Mouse (Mus musculus) forebrain, embryonic 13.5 days (tissue): ENCODE measurements around the gene Car3. TPM values are rescaled to one million over a fixed set of nuclear protein-coding genes. Genes with fewer than 3 reads are reported as not detected.

Experiments used
- ATAC-seq: fragments of 200-750 bp; cut with Nextera tagmentation; 2 replicates; pipeline ENCODE4 v1.8.0; 2017
- H3K27ac ChIP-seq: fragments of 300-500 bp; sonication (generic); 2 replicates; pipeline ENCODE4 v1.5.1; 2015; ENCODE audit warnings: inconsistent platforms, mild to moderate bottlenecking, moderate library complexity
- H3K27me3 ChIP-seq: fragments of 300-500 bp; sonication (generic); 2 replicates; pipeline ENCODE4 v1.6.1; 2015; ENCODE audit warnings: mild to moderate bottlenecking, inconsistent platforms
- H3K36me3 ChIP-seq: fragments of 300-500 bp; sonication (generic); 2 replicates; pipeline ENCODE4 v1.6.1; 2015; ENCODE audit warnings: mild to moderate bottlenecking, inconsistent platforms; ENCODE audit not compliant: poor library complexity, severe bottlenecking
- H3K4me1 ChIP-seq: fragments of 300-500 bp; sonication (generic); 2 replicates; pipeline ENCODE4 v1.6.1; 2015; ENCODE audit warnings: inconsistent platforms
- H3K4me2 ChIP-seq: fragments of 300-500 bp; sonication (generic); 2 replicates; pipeline ENCODE4 v1.6.1; 2015; ENCODE audit warnings: inconsistent platforms, mild to moderate bottlenecking, moderate library complexity
- H3K4me3 ChIP-seq: fragments of 300-500 bp; sonication (generic); 2 replicates; pipeline ENCODE4 v1.5.1; 2015; ENCODE audit warnings: mild to moderate bottlenecking, inconsistent platforms
- H3K9ac ChIP-seq: fragments of 300-500 bp; sonication (generic); 2 replicates; pipeline ENCODE4 v1.6.1; 2015; ENCODE audit warnings: mild to moderate bottlenecking, inconsistent platforms
- H3K9me3 ChIP-seq: fragments of 300-500 bp; sonication (generic); replicated peaks from 2 replicates; pipeline ENCODE4 v1.6.1; 2016; ENCODE audit warnings: inconsistent platforms
- WGBS: fragments of 180-500 bp; shearing (Covaris S2); methylation state at CpG from one replicate; pipeline ENCODE4 v1.1.7; 2015; 5-methylcytosine and 5-hydroxymethylcytosine counted together
- polyA plus RNA-seq: library from polyadenylated mRNA; unstranded; fragments of >200 nt; fragmentation: Nextera tagmentation; extraction: Ambion mirVana; gene quantifications from 2 replicates; pipeline ENCODE4 v1.2.1, GENCODE M21; 2015

The Car3 gene
- polyA plus RNA-seq, 1 experiment from 2014 or later = 1.6 TPM

- Histone ChIP-seq H3K27me3 (no peaks in the 10 kb centered on the region), H3K27ac (no peak overlapping the region), H3K9ac (no peak overlapping the region), H3K36me3 (no peaks in the 10 kb centered on the region), H3K4me1 (no peaks in the 10 kb centered on the region), H3K9me3 (no peaks in the 10 kb centered on the region), H3K4me3 (no peak overlapping the region), H3K4me2 (no peak overlapping the region)
- no peak for ATAC-seq
- 76% methylated on average over 6 of the region's 6 CpGs for WGBS
These were observed 15.5 kb downstream of the Car3 start for GRCm38 (mm10) chr3:14878749-14879223.

GRCm38 (mm10) chr3:14879293-14879692 lies 16.0 kb downstream of the Car3 start:
- Histone ChIP-seq H3K27ac (no peak overlapping the region), H3K9me3 (no peaks in the 10 kb centered on the region), H3K27me3 (no peaks in the 10 kb centered on the region), H3K4me1 (no peaks in the 10 kb centered on the region), H3K36me3 (no peaks in the 10 kb centered on the region), H3K9ac (no peak overlapping the region), H3K4me2 (no peak overlapping the region), H3K4me3 (no peak overlapping the region)
- no peak for ATAC-seq
- WGBS = 80% methylated on average over 3 of the region's 3 CpGs

GRCm38 (mm10) chr3:14880277-14880676 lies 17.0 kb downstream of the Car3 start:
- Histone ChIP-seq H3K4me2 (no peak overlapping the region), H3K4me1 (no peaks in the 10 kb centered on the region), H3K9me3 (no peaks in the 10 kb centered on the region), H3K27ac (no peak overlapping the region), H3K27me3 (no peaks in the 10 kb centered on the region), H3K4me3 (no peak overlapping the region), H3K36me3 (no peaks in the 10 kb centered on the region), H3K9ac (no peak overlapping the region)
- 92% methylated on average over 2 of the region's 2 CpGs for WGBS
- ATAC-seq = no peak

GRCm38 (mm10) chr3:14882005-14882404 lies 18.7 kb downstream of the Car3 start:
- H3K27me3 ChIP-seq = peaks cover under 1% of the 10 kb centered on the region; the same call in 1 of the 2 replicates
- 0 out of 2 replicates have a peak, but pooled peaks cover 3% of the 10 kb centered on the region for H3K4me1 ChIP-seq
- H3K27ac ChIP-seq = no peak overlapping the region
- H3K9me3 ChIP-seq = no peaks in the 10 kb centered on the region
- no peak overlapping the region for H3K9ac ChIP-seq
- no peak for ATAC-seq
- H3K4me3 ChIP-seq = no peak overlapping the region
- H3K4me2 ChIP-seq = no peak overlapping the region
- H3K36me3 ChIP-seq = no peaks in the 10 kb centered on the region

GRCm38 (mm10) chr3:14882756-14883155 lies 19.4 kb downstream of the Car3 start:
- 77% methylated on average over 3 of the region's 3 CpGs for WGBS
- Histone ChIP-seq H3K36me3 (no peaks in the 10 kb centered on the region), H3K9me3 (no peaks in the 10 kb centered on the region), H3K4me2 (no peak overlapping the region), H3K9ac (no peak overlapping the region), H3K27me3 (peaks cover 7% of the 10 kb centered on the region; the same call in 1 of the 2 replicates), H3K4me3 (no peak overlapping the region), H3K27ac (no peak overlapping the region), H3K4me1 (0 out of 2 replicates have a peak, but pooled peaks cover 3% of the 10 kb centered on the region)
- ATAC-seq = no peak

GRCm38 (mm10) chr3:14884826-14885225 lies 21.5 kb downstream of the Car3 start:
- Histone ChIP-seq H3K4me3 (no peak overlapping the region), H3K9ac (no peak overlapping the region), H3K4me1 (0 out of 2 replicates have a peak, but pooled peaks cover 7% of the 10 kb centered on the region), H3K4me2 (no peak overlapping the region), H3K9me3 (no peaks in the 10 kb centered on the region), H3K27ac (no peak overlapping the region), H3K36me3 (no peaks in the 10 kb centered on the region), H3K27me3 (peaks cover 9% of the 10 kb centered on the region; the same call in 1 of the 2 replicates)
- no peak for ATAC-seq

- H3K27me3 ChIP-seq = peaks cover 9% of the 10 kb centered on the region; the same call in 1 of the 2 replicates
- no peak within 1 kb of the TSS for H3K27ac ChIP-seq
- peak within 1 kb of the TSS; percentile 71 for H3K4me3 ChIP-seq
- peak within 1 kb of the TSS; percentile 78 for H3K9ac ChIP-seq
- peak within 1 kb of the TSS; percentile 89 for H3K4me2 ChIP-seq
- H3K36me3 ChIP-seq = no peaks in the 10 kb centered on the region
- under 1% methylated on average over 78 of the region's 95 CpGs for WGBS
- H3K4me1 ChIP-seq = 0 out of 2 replicates have a peak, but pooled peaks cover 7% of the 10 kb centered on the region
- H3K9me3 ChIP-seq = no peaks in the 10 kb centered on the region
- peak; percentile 91 for ATAC-seq
These were observed 23.1 kb downstream of the Car3 start, which contains the start of gene Car2 for GRCm38 (mm10) chr3:14886102-14887098. Gene Car2 (plus strand): TSS chr3:14886273.

- no peak overlapping the region for H3K9ac ChIP-seq
- 37% methylated on average over 11 of the region's 11 CpGs for WGBS
- no peak for ATAC-seq
These were observed 23.9 kb downstream of the Car3 start for GRCm38 (mm10) chr3:14887134-14887666.

GRCm38 (mm10) chr3:14887686-14888295 lies 24.5 kb downstream of the Car3 start:
- no peak overlapping the region for H3K9ac ChIP-seq
- 70% methylated on average over 10 of the region's 10 CpGs for WGBS
- H3K4me3 ChIP-seq = no peak overlapping the region
- peaks cover 9% of the 10 kb centered on the region; the same call in 1 of the 2 replicates for H3K27me3 ChIP-seq
- H3K9me3 ChIP-seq = no peaks in the 10 kb centered on the region
- peak overlapping the region; percentile 12; the same call in 1 of the 2 replicates for H3K4me2 ChIP-seq
- no peak for ATAC-seq
- no peaks in the 10 kb centered on the region for H3K36me3 ChIP-seq
- 0 out of 2 replicates have a peak, but pooled peaks cover 7% of the 10 kb centered on the region for H3K4me1 ChIP-seq
- no peak overlapping the region for H3K27ac ChIP-seq

More at GRCm38 (mm10) chr3:14887134-14887666, 23.9 kb downstream of the Car3 start:
- Histone ChIP-seq H3K27ac (no peak overlapping the region), H3K4me2 (peak overlapping the region; percentile 89), H3K27me3 (peaks cover 9% of the 10 kb centered on the region; the same call in 1 of the 2 replicates), H3K9me3 (no peaks in the 10 kb centered on the region), H3K4me1 (0 out of 2 replicates have a peak, but pooled peaks cover 7% of the 10 kb centered on the region), H3K36me3 (no peaks in the 10 kb centered on the region), H3K4me3 (peak overlapping the region; percentile 71)

GRCm38 (mm10) chr3:14888549-14888948 lies 25.2 kb downstream of the Car3 start:
- Histone ChIP-seq H3K27ac (no peak overlapping the region), H3K27me3 (peaks cover 9% of the 10 kb centered on the region; the same call in 1 of the 2 replicates), H3K4me3 (no peak overlapping the region), H3K4me1 (0 out of 2 replicates have a peak, but pooled peaks cover 7% of the 10 kb centered on the region), H3K4me2 (no peak overlapping the region), H3K9me3 (no peaks in the 10 kb centered on the region), H3K9ac (no peak overlapping the region), H3K36me3 (no peaks in the 10 kb centered on the region)
- no peak for ATAC-seq
- WGBS = 15% methylated on average over 2 of the region's 2 CpGs

- 83% methylated on average over 2 of the region's 2 CpGs for WGBS
These were observed 25.8 kb downstream of the Car3 start for GRCm38 (mm10) chr3:14889085-14889484.

More at GRCm38 (mm10) chr3:14889085-14889484, 25.8 kb downstream of the Car3 start:
- H3K4me1 ChIP-seq = 0 out of 2 replicates have a peak, but pooled peaks cover 7% of the 10 kb centered on the region
- no peak overlapping the region for H3K9ac ChIP-seq
- no peak overlapping the region for H3K4me2 ChIP-seq
- no peak for ATAC-seq
- no peaks in the 10 kb centered on the region for H3K36me3 ChIP-seq
- H3K4me3 ChIP-seq = no peak overlapping the region
- no peak overlapping the region for H3K27ac ChIP-seq
- H3K9me3 ChIP-seq = no peaks in the 10 kb centered on the region
- H3K27me3 ChIP-seq = peaks cover 9% of the 10 kb centered on the region; the same call in 1 of the 2 replicates
